Mouse (Mus musculus) liver, adult 2 months (tissue): Measurements from ENCODE around the gene Cpeb3. TPM values are rescaled to one million over a fixed set of nuclear protein-coding genes. Genes with fewer than 3 reads are reported as not detected.
"Not testable (repeated sequence)": the region's sequence is repeated elsewhere in the genome, so short reads cannot be mapped to it uniquely, and the experiment has no call there.

Source experiments
- DNase-seq: peaks from one replicate; pipeline ENCODE4 v3.0.0-alpha.2; 2011; ENCODE audit warnings: low read depth, low spot score; ENCODE audit errors: extremely low read depth
- H3K27ac ChIP-seq: fragments of 200-500 bp; replicated peaks from 2 replicates; pipeline ENCODE4 v1.5.1; 2012; ENCODE audit warnings: low read depth, mild to moderate bottlenecking, control low read depth, inconsistent platforms, low read length; ENCODE audit not compliant: insufficient read depth
- H3K27me3 ChIP-seq: fragments of 200-500 bp; 2 replicates; pipeline ENCODE4 v1.6.1; 2012; ENCODE audit warnings: mild to moderate bottlenecking, moderate library complexity, low read length, inconsistent platforms; ENCODE audit not compliant: control insufficient read depth, insufficient read depth
- H3K36me3 ChIP-seq: fragments of 200-500 bp; 2 replicates; pipeline ENCODE4 v1.6.1; 2012; ENCODE audit warnings: low read length, inconsistent platforms; ENCODE audit not compliant: control insufficient read depth, insufficient read depth
- H3K4me1 ChIP-seq: fragments of 200-500 bp; 2 replicates; pipeline ENCODE4 v1.6.1; 2011; ENCODE audit warnings: low read length; ENCODE audit not compliant: control insufficient read depth, insufficient read depth
- H3K4me3 ChIP-seq: fragments of 200-500 bp; 2 replicates; pipeline ENCODE4 v1.5.1; 2011; ENCODE audit warnings: low read depth, mild to moderate bottlenecking, control low read depth, low read length, moderate library complexity; ENCODE audit not compliant: insufficient read depth
- H3K79me2 ChIP-seq: fragments of 200-500 bp; 2 replicates; pipeline ENCODE4 v1.6.1; 2012; ENCODE audit warnings: inconsistent platforms, mild to moderate bottlenecking, low read length, moderate library complexity; ENCODE audit not compliant: control insufficient read depth, insufficient read depth
- H3K9ac ChIP-seq: fragments of 200-500 bp; 2 replicates; pipeline ENCODE4 v1.6.1; 2012; ENCODE audit warnings: low read depth, mild to moderate bottlenecking, control low read depth, inconsistent platforms, low read length
- CTCF ChIP-seq: fragments of 200-500 bp; IDR thresholded peaks from 2 replicates; pipeline ENCODE4 v1.5.1; 2011; ENCODE audit warnings: low read depth, low read length, control low read depth
- POLR2A ChIP-seq: fragments of 200-500 bp; IDR thresholded peaks from 2 replicates; pipeline ENCODE4 v1.6.1; 2011; ENCODE audit warnings: low read length, control low read depth; ENCODE audit not compliant: insufficient read depth; ENCODE audit errors: extremely low read depth
- WGBS: fragments of 180-500 bp; shearing (Covaris S2); methylation state at CpG from one replicate; pipeline ENCODE4 v1.1.7; 2018; 5-methylcytosine and 5-hydroxymethylcytosine counted together
- polyA plus RNA-seq: library from polyadenylated mRNA; depleted of rRNA; stranded (reverse); fragments of >200 nt; gene quantifications from 2 replicates; pipeline ENCODE4 v1.2.3, GENCODE M21; 2012
- total RNA-seq: library from RNA; depleted of rRNA; stranded (reverse); fragments of >200 nt; gene quantifications from 2 replicates; pipeline ENCODE4 v1.2.3, GENCODE M21; 2014

Gene Cpeb3
- total and polyA plus RNA-seq, 2 experiments, result 4.3 to 6.4 TPM

GRCm38 (mm10) chr19:37233561-37234539 is 25.4 kb upstream of the Cpeb3 start:
- WGBS, result 8% methylated on average over 63 of the region's 63 CpGs
- DNase-seq, result no peak
- Histone ChIP-seq H3K79me2 (no peaks in the 10 kb centered on the region), H3K4me1 (peaks cover 8% of the 10 kb centered on the region; the same call in 1 of the 2 replicates), H3K27me3 (no peaks in the 10 kb centered on the region; the same call in 1 of the 2 replicates), H3K36me3 (no peaks in the 10 kb centered on the region), H3K27ac (no peak overlapping the region), H3K4me3 (peak overlapping the region; percentile 19; the same call in 1 of the 2 replicates), H3K9ac (no peak overlapping the region)
- TF ChIP-seq POLR2A, result no peak
- 0 out of 2 replicates have a peak, but pooled peaks have one; percentile 7 for TF ChIP-seq CTCF

GRCm38 (mm10) chr19:37232598-37232997 is 24.2 kb upstream of the Cpeb3 start:
- not testable (repeated sequence) for H3K27ac ChIP-seq, H3K4me3 ChIP-seq, DNase-seq, H3K36me3 ChIP-seq, H3K9ac ChIP-seq, H3K27me3 ChIP-seq, H3K4me1 ChIP-seq, H3K79me2 ChIP-seq
- WGBS, result 86% methylated on average over 9 of the region's 9 CpGs

GRCm38 (mm10) chr19:37225197-37225862 is 16.9 kb upstream of the Cpeb3 start:
- Histone ChIP-seq H3K27me3 (no peaks in the 10 kb centered on the region), H3K36me3 (peaks cover 23% of the 10 kb centered on the region), H3K9ac (no peak overlapping the region), H3K4me1 (no peaks in the 10 kb centered on the region), H3K4me3 (no peak overlapping the region), H3K79me2 (no peaks in the 10 kb centered on the region), H3K27ac (no peak overlapping the region)
- WGBS, result 88% methylated on average over 6 of the region's 6 CpGs
- no peak for DNase-seq
- no peak for TF ChIP-seq CTCF
- TF ChIP-seq POLR2A, result no peak

- WGBS, result 5% methylated on average over 2 of the region's 2 CpGs
Observed at GRCm38 (mm10) chr19:37214711-37215110, 6.3 kb upstream of the Cpeb3 start.

GRCm38 (mm10) chr19:37211416-37211815 is 3.0 kb upstream of the Cpeb3 start:
- 18% methylated on average over 3 of the region's 3 CpGs for WGBS
- H3K27ac ChIP-seq, result no peak overlapping the region
- peak; percentile 64 for DNase-seq

More at GRCm38 (mm10) chr19:37214711-37215110, 6.3 kb upstream of the Cpeb3 start:
- DNase-seq, result peak; percentile 33
- Histone ChIP-seq H3K36me3 (peaks cover 50% of the 10 kb centered on the region), H3K79me2 (peaks cover 13% of the 10 kb centered on the region; the same call in 1 of the 2 replicates), H3K4me1 (peaks cover 13% of the 10 kb centered on the region), H3K9ac (no peak overlapping the region), H3K27me3 (no peaks in the 10 kb centered on the region), H3K4me3 (no peak overlapping the region), H3K27ac (no peak overlapping the region)
- TF ChIP-seq POLR2A (no peak), CTCF (no peak)

More at GRCm38 (mm10) chr19:37211416-37211815, 3.0 kb upstream of the Cpeb3 start:
- Histone ChIP-seq H3K4me1 (peaks cover 16% of the 10 kb centered on the region), H3K79me2 (peaks cover 18% of the 10 kb centered on the region; the same call in 1 of the 2 replicates), H3K9ac (no peak overlapping the region), H3K27me3 (no peaks in the 10 kb centered on the region), H3K36me3 (peaks cover 23% of the 10 kb centered on the region), H3K4me3 (no peak overlapping the region)
- TF ChIP-seq CTCF (no peak), POLR2A (no peak)
